Mouse (Mus musculus) liver, embryonic 16.5 days (tissue): ENCODE measurements around the gene Vwa2. TPM values are rescaled to one million over a fixed set of nuclear protein-coding genes. Genes with fewer than 3 reads are reported as not detected.

ENCODE experiments used
- ATAC-seq: fragments of 200-750 bp; cut with Nextera tagmentation; 2 replicates; pipeline ENCODE4 v1.8.0; 2017; ENCODE audit warnings: low read depth, mild to moderate bottlenecking, moderate number of reproducible peaks, moderate library complexity
- H3K27ac ChIP-seq: fragments of 300-500 bp; sonication (generic); 2 replicates; pipeline ENCODE4 v1.5.1; 2014; ENCODE audit warnings: mild to moderate bottlenecking, low read length
- H3K27me3 ChIP-seq: fragments of 300-500 bp; sonication (generic); 2 replicates; pipeline ENCODE4 v1.6.1; 2014; ENCODE audit warnings: low read depth, low read length, mixed read lengths; ENCODE audit not compliant: control insufficient read depth, insufficient read depth
- H3K36me3 ChIP-seq: fragments of 300-500 bp; sonication (generic); 2 replicates; pipeline ENCODE4 v1.6.1; 2014; ENCODE audit warnings: mild to moderate bottlenecking; ENCODE audit not compliant: control insufficient read depth, insufficient read depth
- H3K4me1 ChIP-seq: fragments of 300-500 bp; sonication (generic); 2 replicates; pipeline ENCODE4 v1.6.1; 2014; ENCODE audit warnings: low read depth, low read length, mixed read lengths; ENCODE audit not compliant: control insufficient read depth
- H3K4me2 ChIP-seq: fragments of 300-500 bp; sonication (generic); 2 replicates; pipeline ENCODE4 v1.6.1; 2014; ENCODE audit warnings: low read depth, low read length, mixed read lengths
- H3K4me3 ChIP-seq: fragments of 300-500 bp; sonication (generic); 2 replicates; pipeline ENCODE4 v1.5.1; 2014; ENCODE audit warnings: low read depth, mild to moderate bottlenecking, low read length
- H3K9ac ChIP-seq: fragments of 300-500 bp; sonication (generic); 2 replicates; pipeline ENCODE4 v1.6.1; 2014; ENCODE audit warnings: low read depth, low read length
- H3K9me3 ChIP-seq: fragments of 300-500 bp; sonication (generic); replicated peaks from 2 replicates; pipeline ENCODE4 v1.6.1; 2016; ENCODE audit warnings: low read length; ENCODE audit not compliant: control insufficient read depth
- WGBS: fragments of 180-500 bp; shearing (Covaris S2); extraction: QIAGEN DNeasy Blood & Tissue Kit; methylation state at CpG from one replicate; pipeline ENCODE4 v1.1.7; 2014; ENCODE audit not compliant: insufficient replicate concordance; 5-methylcytosine and 5-hydroxymethylcytosine counted together
- polyA plus RNA-seq: library from polyadenylated mRNA; unstranded; fragments of >200 nt; fragmentation: Nextera tagmentation; extraction: Ambion mirVana; gene quantifications from 2 replicates; pipeline ENCODE4 v1.2.1, GENCODE M21; 2015

Gene Vwa2
- polyA plus RNA-seq, 1 experiment from 2014 or later: 0.02 TPM

- Histone ChIP-seq H3K27ac (no peak overlapping the region), H3K4me2 (no peak overlapping the region), H3K36me3 (no peaks in the 10 kb centered on the region), H3K4me3 (no peak overlapping the region), H3K9me3 (no peaks in the 10 kb centered on the region; the same call in 1 of the 2 replicates), H3K9ac (no peak overlapping the region), H3K27me3 (no peaks in the 10 kb centered on the region), H3K4me1 (no peaks in the 10 kb centered on the region)
- WGBS: 42% methylated on average over 6 of the region's 6 CpGs
- ATAC-seq: no peak
Observed at GRCm38 (mm10) chr19:56915084-56915483, 41.0 kb downstream of the Vwa2 start.

GRCm38 (mm10) chr19:56919628-56920027, 45.6 kb downstream of the Vwa2 start:
- H3K36me3 ChIP-seq: no peaks in the 10 kb centered on the region
- no peak overlapping the region for H3K9ac ChIP-seq
- H3K9me3 ChIP-seq: no peaks in the 10 kb centered on the region; the same call in 1 of the 2 replicates
- no peaks in the 10 kb centered on the region for H3K4me1 ChIP-seq
- H3K4me2 ChIP-seq: no peak overlapping the region
- no peak overlapping the region for H3K27ac ChIP-seq
- no peaks in the 10 kb centered on the region for H3K27me3 ChIP-seq
- ATAC-seq: no peak
- no peak overlapping the region for H3K4me3 ChIP-seq
- 23% methylated on average over 7 of the region's 7 CpGs for WGBS

- no peak overlapping the region for H3K4me3 ChIP-seq
- H3K9ac ChIP-seq: no peak overlapping the region
- no peaks in the 10 kb centered on the region for H3K9me3 ChIP-seq
- ATAC-seq: no peak
- WGBS: 70% methylated on average over 13 of the region's 13 CpGs
- no peak overlapping the region for H3K4me2 ChIP-seq
- H3K36me3 ChIP-seq: no peaks in the 10 kb centered on the region
- no peak overlapping the region for H3K27ac ChIP-seq
- H3K4me1 ChIP-seq: no peaks in the 10 kb centered on the region
- H3K27me3 ChIP-seq: no peaks in the 10 kb centered on the region
Observed at GRCm38 (mm10) chr19:56920232-56920631, 46.2 kb downstream of the Vwa2 start.

- WGBS: 34% methylated on average over 5 of the region's 5 CpGs
- H3K27ac ChIP-seq: no peak overlapping the region
- H3K4me1 ChIP-seq: no peaks in the 10 kb centered on the region
- ATAC-seq: no peak
- H3K36me3 ChIP-seq: no peaks in the 10 kb centered on the region
- H3K4me3 ChIP-seq: no peak overlapping the region
- no peaks in the 10 kb centered on the region for H3K27me3 ChIP-seq
- no peak overlapping the region for H3K4me2 ChIP-seq
- no peaks in the 10 kb centered on the region for H3K9me3 ChIP-seq
- no peak overlapping the region for H3K9ac ChIP-seq
Observed at GRCm38 (mm10) chr19:56921744-56922143, 47.7 kb downstream of the Vwa2 start.

GRCm38 (mm10) chr19:56929392-56929791, 55.3 kb downstream of the Vwa2 start:
- H3K9ac ChIP-seq: no peak overlapping the region
- no peak for ATAC-seq
- no peak overlapping the region for H3K4me2 ChIP-seq
- H3K9me3 ChIP-seq: no peaks in the 10 kb centered on the region
- no peak overlapping the region for H3K4me3 ChIP-seq
- no peaks in the 10 kb centered on the region for H3K4me1 ChIP-seq
- no peaks in the 10 kb centered on the region for H3K36me3 ChIP-seq
- H3K27ac ChIP-seq: no peak overlapping the region
- no peaks in the 10 kb centered on the region for H3K27me3 ChIP-seq
- WGBS: 43% methylated on average over 3 of the region's 3 CpGs

- WGBS: 57% methylated on average over 9 of the region's 9 CpGs
- no peaks in the 10 kb centered on the region for H3K27me3 ChIP-seq
- no peak overlapping the region for H3K27ac ChIP-seq
- H3K9ac ChIP-seq: no peak overlapping the region
- H3K36me3 ChIP-seq: no peaks in the 10 kb centered on the region
- H3K4me3 ChIP-seq: no peak overlapping the region
- ATAC-seq: no peak
- H3K4me1 ChIP-seq: no peaks in the 10 kb centered on the region
- no peak overlapping the region for H3K4me2 ChIP-seq
- no peaks in the 10 kb centered on the region for H3K9me3 ChIP-seq
Observed at GRCm38 (mm10) chr19:56930029-56930428, 56.0 kb downstream of the Vwa2 start.

- no peak for ATAC-seq
- Histone ChIP-seq H3K4me3 (no peak overlapping the region), H3K27ac (no peak overlapping the region), H3K4me2 (no peak overlapping the region), H3K9me3 (no peaks in the 10 kb centered on the region), H3K36me3 (no peaks in the 10 kb centered on the region), H3K4me1 (no peaks in the 10 kb centered on the region), H3K9ac (no peak overlapping the region), H3K27me3 (no peaks in the 10 kb centered on the region)
- WGBS: 55% methylated on average over 3 of the region's 3 CpGs
Observed at GRCm38 (mm10) chr19:56933800-56934199, 59.8 kb downstream of the Vwa2 start.

GRCm38 (mm10) chr19:56935111-56935510, 61.1 kb downstream of the Vwa2 start:
- no peak overlapping the region for H3K4me3 ChIP-seq
- no peaks in the 10 kb centered on the region for H3K27me3 ChIP-seq
- no peaks in the 10 kb centered on the region for H3K4me1 ChIP-seq
- no peak overlapping the region for H3K27ac ChIP-seq
- H3K4me2 ChIP-seq: no peak overlapping the region
- H3K9me3 ChIP-seq: no peaks in the 10 kb centered on the region
- no peak overlapping the region for H3K9ac ChIP-seq
- WGBS: 81% methylated on average over 6 of the region's 6 CpGs
- no peak for ATAC-seq
- H3K36me3 ChIP-seq: no peaks in the 10 kb centered on the region

- Histone ChIP-seq H3K4me1 (no peaks in the 10 kb centered on the region), H3K9ac (no peak overlapping the region), H3K9me3 (no peaks in the 10 kb centered on the region), H3K4me3 (no peak overlapping the region), H3K27ac (no peak overlapping the region), H3K27me3 (no peaks in the 10 kb centered on the region), H3K4me2 (no peak overlapping the region), H3K36me3 (no peaks in the 10 kb centered on the region)
- WGBS: 64% methylated on average over 7 of the region's 7 CpGs
- no peak for ATAC-seq
Observed at GRCm38 (mm10) chr19:56935777-56936176, 61.7 kb downstream of the Vwa2 start.
